Mouse (Mus musculus): Measurements from ENCODE around the gene Ldlr.

Gene Ldlr

DNA sequence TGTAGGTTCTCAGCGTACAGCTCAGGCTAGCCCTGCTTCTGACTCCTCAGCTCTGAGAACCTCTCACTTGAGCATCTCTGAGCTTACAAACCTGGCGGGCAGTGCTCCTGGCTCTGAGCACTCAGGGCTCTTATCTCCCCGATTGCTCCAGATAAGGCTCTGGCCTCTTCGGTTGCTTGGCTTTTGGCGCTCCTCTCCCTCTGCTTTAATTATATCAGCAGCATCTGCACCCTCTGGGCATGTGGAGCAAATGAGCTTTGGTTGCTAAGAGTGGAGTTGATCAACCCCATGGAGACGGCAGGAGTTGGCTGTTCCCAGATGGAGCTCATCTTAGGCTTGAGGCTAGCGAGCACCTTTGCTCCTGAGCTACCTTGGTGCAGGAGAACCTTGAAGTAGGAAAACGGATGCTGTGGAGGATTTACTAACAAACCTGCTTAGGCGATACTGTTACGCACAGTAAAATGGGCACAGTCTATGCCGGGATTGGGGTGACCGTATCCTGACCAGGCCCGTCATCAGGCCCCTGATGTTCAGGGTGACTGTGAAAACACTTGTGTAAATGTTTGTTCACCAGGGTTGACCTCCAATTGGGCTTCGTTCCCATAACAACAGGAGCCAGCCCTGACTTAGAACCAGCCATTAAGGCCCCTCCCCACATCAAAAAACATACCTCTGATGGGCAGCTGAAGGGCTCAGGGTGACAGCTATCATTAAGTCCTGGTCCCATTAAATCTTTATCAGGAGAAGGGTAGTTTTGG, 3.1 kb downstream of the Ldlr start:
- DNase-seq = peak; percentile 42

GRCm38 (mm10) chr9:21728261-21728832, 5.1 kb downstream of the Ldlr start:
- peak; percentile 29 for DNase-seq

DNA sequence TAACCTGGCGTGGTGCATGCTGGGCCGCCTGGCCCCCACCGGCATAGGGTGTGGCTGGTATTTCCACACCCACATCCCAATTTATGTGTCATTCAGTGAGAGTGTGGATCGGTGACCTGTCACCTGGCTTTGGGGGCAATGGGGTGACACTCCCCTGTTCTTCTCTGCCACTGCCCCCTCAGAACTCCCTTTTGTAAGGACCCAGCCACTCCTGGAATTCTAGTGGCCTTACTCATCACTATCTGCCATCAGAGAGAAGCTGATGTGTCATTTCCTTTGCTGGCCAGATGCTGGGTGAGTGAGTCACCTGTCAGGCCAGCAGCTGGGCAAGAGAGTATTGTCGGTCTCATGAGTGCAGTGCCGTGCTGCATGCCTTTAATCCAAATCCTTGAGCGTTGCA, 6.0 kb downstream of the Ldlr start:
- no peak for DNase-seq

DNA sequence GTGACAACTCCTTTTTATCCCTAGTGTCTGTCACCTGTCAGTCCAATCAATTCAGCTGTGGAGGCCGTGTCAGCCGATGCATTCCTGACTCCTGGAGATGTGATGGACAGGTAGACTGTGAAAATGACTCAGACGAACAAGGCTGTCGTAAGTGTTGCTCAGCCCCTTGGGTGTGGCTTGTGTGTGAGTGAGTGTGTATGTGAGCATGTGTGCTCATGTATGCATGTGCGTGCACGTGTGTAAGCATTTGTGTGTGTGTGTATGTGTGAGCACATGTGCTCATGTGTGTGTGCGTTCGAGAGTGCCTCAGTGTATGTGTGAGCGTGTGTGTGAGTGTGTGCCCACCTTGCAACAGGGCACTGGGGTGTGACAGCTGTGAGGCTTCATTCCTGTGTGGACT, 9.0 kb downstream of the Ldlr start:
- no peak for DNase-seq

DNA sequence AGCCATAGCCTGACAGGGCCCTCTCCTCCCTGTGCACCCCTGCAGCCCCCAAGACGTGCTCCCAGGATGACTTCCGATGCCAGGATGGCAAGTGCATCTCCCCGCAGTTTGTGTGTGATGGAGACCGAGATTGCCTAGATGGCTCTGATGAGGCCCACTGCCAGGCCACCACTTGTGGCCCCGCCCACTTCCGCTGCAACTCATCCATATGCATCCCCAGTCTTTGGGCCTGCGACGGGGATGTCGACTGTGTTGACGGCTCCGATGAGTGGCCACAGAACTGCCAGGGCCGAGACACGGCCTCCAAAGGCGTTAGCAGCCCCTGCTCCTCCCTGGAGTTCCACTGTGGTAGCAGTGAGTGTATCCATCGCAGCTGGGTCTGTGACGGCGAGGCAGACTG, 10.2 kb downstream of the Ldlr start:
- DNase-seq = no peak

DNA sequence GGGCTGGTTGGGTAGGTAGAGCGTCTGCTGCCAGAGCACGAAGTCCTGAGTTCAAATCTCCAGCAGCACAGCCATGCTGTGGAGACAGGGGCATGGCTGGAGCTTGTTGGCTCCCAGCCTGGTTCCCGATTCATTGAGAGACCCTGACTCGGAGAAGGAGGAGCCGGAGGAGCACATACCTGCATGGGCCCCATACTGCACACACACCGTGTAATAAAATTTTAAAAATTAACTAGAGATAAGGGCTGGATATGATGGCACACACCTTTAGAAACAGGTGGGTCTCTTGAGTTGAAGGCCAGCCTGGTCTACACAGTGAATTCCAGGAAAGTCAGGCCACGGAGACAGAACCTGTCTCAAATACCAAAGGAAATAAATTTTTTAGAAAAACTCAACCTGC, 10.7 kb downstream of the Ldlr start:
- DNase-seq = no peak

DNA sequence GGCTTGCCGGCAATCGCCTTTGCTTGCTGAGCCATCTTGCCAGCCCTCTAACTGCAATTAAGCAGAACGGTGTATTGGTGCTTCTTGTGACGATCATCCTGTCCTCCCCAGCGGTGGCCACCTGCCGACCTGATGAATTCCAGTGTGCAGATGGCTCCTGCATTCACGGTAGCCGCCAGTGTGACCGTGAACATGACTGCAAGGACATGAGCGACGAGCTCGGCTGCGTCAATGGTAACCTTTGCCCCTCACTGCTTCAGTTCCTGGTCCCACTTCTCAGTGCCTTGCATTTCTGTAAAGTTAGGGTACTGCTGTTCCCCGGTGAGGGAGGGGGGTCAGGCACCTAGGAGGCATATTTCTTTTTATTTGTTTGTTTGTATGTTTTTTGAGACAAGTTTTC, 11.8 kb downstream of the Ldlr start:
- DNase-seq = no peak

DNA sequence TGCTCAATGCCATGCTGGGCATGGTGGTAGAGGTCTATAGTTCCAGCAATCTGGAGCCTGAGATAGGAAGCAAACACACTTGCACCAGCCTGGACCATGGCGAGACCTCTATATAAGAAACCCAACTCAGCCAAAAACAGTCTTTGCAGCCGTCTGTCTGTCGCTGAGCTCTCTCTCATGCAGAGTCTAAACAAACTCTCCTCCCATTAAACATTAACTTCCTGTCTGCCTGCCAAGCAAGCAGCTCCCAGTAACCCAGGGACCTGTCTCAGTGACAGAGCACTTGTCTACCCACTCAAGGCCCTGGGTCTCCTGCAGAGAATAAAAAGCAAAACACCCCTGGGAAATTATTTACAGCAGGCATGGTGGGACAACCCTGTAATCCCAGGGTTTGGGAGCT, 13.3 kb downstream of the Ldlr start:
- DNase-seq = peak; percentile 61

DNA sequence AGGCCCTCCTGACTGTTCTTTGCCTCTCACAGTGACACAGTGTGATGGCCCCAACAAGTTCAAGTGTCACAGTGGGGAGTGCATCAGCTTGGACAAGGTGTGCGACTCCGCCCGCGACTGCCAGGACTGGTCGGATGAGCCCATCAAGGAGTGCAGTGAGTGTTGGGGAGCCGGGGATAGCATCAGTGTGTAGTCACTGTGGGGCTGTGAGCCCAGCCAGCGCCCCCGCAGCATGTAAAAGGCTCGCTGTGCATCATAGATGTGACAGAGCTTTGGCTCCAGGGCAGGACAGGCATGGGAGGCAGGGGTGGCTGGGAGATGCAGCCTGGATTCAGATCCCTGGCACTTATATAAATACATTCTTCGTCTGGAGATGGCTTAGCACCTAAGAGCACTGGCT, 13.9 kb downstream of the Ldlr start:
- no peak for DNase-seq

DNA sequence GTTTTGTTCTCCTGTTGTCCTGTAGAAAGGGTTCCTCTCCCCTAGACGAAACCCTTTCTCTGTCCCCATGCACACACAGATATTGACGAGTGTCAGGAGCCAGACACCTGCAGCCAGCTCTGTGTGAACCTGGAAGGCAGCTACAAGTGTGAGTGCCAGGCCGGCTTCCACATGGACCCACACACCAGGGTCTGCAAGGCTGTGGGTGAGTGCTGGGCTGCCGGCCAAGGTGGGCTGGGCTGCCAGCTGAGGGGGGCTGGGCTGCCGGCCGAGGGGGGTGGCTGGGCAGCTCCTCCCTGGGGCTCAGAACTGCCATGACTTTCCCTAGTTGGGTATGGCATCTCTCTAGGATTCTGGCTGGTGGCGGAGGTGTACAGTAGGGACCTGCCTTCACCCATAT, 15.5 kb downstream of the Ldlr start:
- no peak for DNase-seq

- DNase-seq = no peak
Measured at GRCm38 (mm10) chr9:21740427-21740826, 17.1 kb downstream of the Ldlr start.

- DNase-seq = no peak
Measured at GRCm38 (mm10) chr9:21741514-21741913, 18.2 kb downstream of the Ldlr start.

- no peak for DNase-seq
Measured at GRCm38 (mm10) chr9:21747238-21747774, 24.0 kb downstream of the Ldlr start.

GRCm38 (mm10) chr9:21748033-21748432, 24.8 kb downstream of the Ldlr start:
- DNase-seq = peak; percentile 83

- no peak for DNase-seq
Measured at GRCm38 (mm10) chr9:21748491-21748890, 25.2 kb downstream of the Ldlr start.

DNA sequence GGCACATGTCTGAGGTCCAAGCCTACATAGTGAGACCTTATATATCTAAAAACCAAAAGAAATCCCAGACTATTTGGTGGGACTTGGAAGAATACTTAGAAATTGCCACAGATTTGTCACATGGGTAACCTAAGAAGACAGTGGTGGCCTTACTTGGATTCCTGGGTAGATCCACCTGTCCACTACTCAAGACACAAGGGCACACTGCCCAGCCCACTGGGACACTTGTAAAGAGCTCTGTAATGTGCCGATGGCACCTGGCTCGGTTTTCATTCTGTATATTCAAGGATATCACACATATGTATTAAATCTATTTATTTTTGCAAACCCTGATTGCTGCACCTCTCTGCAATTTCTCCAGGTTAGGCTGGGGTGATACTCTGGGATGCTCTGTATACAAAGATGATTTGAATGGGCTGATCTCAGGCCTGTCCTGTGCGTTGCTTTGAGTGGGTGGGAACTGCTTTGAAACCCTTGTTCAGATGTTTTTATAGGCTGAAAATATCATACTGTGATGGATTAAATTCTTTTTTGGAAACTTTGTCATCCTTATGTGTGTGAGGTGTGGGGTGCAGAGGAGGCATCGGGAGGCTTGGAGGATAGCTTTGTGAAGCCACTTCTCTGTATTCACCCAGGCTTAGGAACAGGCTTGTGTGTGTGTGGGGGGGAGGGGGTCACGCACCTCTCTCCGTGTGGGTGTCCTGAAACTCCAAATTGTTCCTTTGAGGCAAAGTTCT, 26.3 kb downstream of the Ldlr start:
- DNase-seq = no peak

DNA sequence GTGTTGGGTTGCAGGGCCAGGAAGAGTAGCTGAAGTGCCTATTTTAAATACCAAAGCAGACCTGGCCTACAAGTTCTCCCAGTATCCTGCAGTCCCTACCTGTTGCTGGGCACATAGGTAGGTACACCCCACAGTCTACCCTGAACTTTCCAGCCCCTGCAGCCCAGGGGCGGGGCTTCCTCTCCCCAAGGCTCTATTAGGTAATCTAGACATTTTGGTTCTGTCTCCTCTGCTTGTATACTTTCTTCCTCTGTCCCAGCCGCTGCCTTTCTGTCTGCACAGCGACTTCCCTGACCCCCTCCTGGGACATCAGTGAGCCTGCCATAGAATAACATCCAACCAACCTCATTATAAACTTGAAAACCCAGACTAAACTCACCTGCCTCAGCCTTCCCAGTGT, 27.1 kb downstream of the Ldlr start:
- no peak for DNase-seq

- DNase-seq = peak; percentile 78
Measured at GRCm38 (mm10) chr9:21751347-21751746, 28.1 kb downstream of the Ldlr start.

GRCm38 (mm10) chr9:21752252-21752792, 29.0 kb downstream of the Ldlr start:
- peak; percentile 55 for DNase-seq

DNA sequence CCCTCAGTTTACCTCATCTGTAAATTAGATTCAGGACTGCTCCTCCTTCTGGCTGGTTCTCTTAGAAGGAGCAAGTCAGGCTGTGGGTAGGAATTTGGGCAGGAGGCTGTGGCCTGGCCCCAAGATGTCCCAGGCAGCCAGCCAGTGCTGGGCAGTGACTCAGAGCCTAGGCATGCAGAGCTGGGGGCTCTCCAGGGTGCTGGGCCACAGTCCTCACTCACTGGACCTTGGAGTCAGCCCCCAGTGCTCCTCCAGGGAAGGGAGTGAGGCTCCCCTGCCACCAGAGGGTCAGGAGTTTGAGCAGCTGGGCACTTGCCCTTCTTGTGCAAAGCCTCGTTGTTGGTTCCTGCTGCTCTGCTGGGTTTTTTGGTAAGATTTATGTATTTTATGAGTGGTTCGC, 30.7 kb downstream of the Ldlr start:
- peak; percentile 88 for DNase-seq

DNA sequence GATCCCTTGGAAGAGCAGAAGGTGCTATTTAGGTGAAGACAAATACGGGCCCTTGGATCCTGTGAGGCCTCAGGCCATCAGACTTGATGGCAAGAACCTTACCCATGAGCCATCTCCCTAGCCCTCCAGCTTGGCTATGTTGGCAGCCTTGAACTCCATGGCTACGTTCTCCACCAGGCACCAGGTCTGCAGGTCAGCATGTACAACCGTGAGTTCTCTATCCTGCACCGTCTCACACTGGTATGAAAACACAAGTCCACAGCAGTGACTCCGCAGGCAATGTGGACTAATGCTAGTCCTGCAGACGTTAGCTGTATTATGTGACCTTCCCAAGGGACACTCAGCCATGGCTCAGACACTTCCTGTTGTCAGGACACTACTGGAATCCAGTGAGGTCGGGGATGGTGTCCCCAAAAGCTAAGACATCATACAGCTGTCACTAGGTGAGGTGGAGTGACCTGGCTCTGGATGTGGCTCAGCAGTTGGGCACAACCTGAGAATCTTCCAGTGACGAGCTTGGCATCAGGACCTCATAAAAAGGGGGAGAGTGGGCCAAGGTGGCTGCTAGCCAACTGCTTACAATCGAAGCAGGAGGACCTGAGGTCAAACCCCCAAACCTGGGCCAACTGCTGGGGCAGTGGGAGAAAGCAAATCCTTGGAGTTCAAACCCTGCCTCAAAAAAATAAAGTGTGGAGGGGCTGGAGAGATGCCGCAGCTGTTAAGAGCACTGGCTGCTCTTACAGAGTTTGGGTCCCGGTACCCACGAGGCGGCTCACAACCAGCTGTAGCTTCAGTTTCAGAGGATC, 31.4 kb downstream of the Ldlr start:
- no peak for DNase-seq
